Mouse (Mus musculus) spleen, adult 12 weeks (tissue): Measurements from ENCODE around the gene Nid1.
"Not testable (repeated sequence)": the region's sequence is repeated elsewhere in the genome, so short reads cannot be mapped to it uniquely, and the experiment has no call there.

Experiments used
- DNase-seq: peaks from one replicate; pipeline ENCODE4 v3.0.0; 2022; ENCODE audit warnings: low spot score

Nid1 gene

GRCm38 (mm10) chr13:13437460-13438015 lies at the start of gene Nid1:
Gene Nid1 (plus strand): TSS chr13:13437551.
- not testable (repeated sequence) for DNase-seq

GRCm38 (mm10) chr13:13393228-13394095 lies 43.9 kb upstream of the Nid1 start, which contains the start of gene Gpr137b:
Gene Gpr137b (minus strand): TSS chr13:13394014.
- not testable (repeated sequence) for DNase-seq

- DNase-seq: not testable (repeated sequence)
These were observed 43.3 kb upstream of the Nid1 start for GRCm38 (mm10) chr13:13394096-13394395.

GRCm38 (mm10) chr13:13400851-13401250 lies 36.5 kb upstream of the Nid1 start:
- not testable (repeated sequence) for DNase-seq

- not testable (repeated sequence) for DNase-seq
These were observed 34.5 kb upstream of the Nid1 start for GRCm38 (mm10) chr13:13402818-13403217.

GRCm38 (mm10) chr13:13403366-13403765 lies 34.0 kb upstream of the Nid1 start:
- not testable (repeated sequence) for DNase-seq

- not testable (repeated sequence) for DNase-seq
These were observed 33.5 kb upstream of the Nid1 start for GRCm38 (mm10) chr13:13403839-13404238.

- DNase-seq: not testable (repeated sequence)
These were observed 32.7 kb upstream of the Nid1 start for GRCm38 (mm10) chr13:13404517-13405155.

GRCm38 (mm10) chr13:13405511-13405910 lies 31.8 kb upstream of the Nid1 start:
- not testable (repeated sequence) for DNase-seq

- no peak for DNase-seq
These were observed 23.1 kb upstream of the Nid1 start for GRCm38 (mm10) chr13:13414206-13414605.

- not testable (repeated sequence) for DNase-seq
These were observed 22.0 kb upstream of the Nid1 start for GRCm38 (mm10) chr13:13415120-13416006.

- DNase-seq: not testable (repeated sequence)
These were observed 21.4 kb upstream of the Nid1 start for GRCm38 (mm10) chr13:13416007-13416337.

GRCm38 (mm10) chr13:13418859-13419258 lies 18.5 kb upstream of the Nid1 start:
- not testable (repeated sequence) for DNase-seq

GRCm38 (mm10) chr13:13423301-13423700 lies 14.1 kb upstream of the Nid1 start:
- not testable (repeated sequence) for DNase-seq

- not testable (repeated sequence) for DNase-seq
These were observed 1.2 kb upstream of the Nid1 start for GRCm38 (mm10) chr13:13436161-13436560.

- not testable (repeated sequence) for DNase-seq
These were observed 982 bp downstream of the Nid1 start for GRCm38 (mm10) chr13:13438112-13438953.

GRCm38 (mm10) chr13:13445601-13446000 lies 8.2 kb downstream of the Nid1 start:
- not testable (repeated sequence) for DNase-seq

GRCm38 (mm10) chr13:13446711-13447443 lies 9.5 kb downstream of the Nid1 start:
- not testable (repeated sequence) for DNase-seq

GRCm38 (mm10) chr13:13449981-13450380 lies 12.6 kb downstream of the Nid1 start:
- not testable (repeated sequence) for DNase-seq

- DNase-seq: not testable (repeated sequence)
These were observed 13.6 kb downstream of the Nid1 start for GRCm38 (mm10) chr13:13450931-13451330.
